Mouse (Mus musculus): ENCODE results near the gene Lancl2.

The Lancl2 gene

DNA sequence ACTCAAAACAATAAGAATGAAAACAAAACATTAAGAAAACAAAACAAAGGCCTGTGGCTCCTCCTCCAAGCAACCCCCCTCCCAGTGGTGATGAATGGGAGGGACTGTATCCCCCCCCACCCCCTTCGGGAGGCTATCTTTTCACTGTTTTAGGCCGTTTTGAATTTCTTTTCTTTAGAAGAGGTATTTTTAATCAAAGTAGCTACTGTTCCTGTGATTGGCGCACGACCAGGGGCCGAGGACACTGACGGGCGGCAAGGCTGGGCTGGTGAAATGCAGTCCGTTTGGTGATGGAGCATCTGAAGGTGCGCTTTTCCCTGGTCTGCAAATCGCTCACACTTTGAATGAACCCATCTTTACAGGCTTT lies at the start of gene Lancl2:
Gene Lancl2, plus strand, starts transcription at position 165 of the 367 bp plus-strand sequence.
- peak; percentile 24 to 36 for DNase-seq (ENCODE audit: low spot score in 2 of 2)

DNA sequence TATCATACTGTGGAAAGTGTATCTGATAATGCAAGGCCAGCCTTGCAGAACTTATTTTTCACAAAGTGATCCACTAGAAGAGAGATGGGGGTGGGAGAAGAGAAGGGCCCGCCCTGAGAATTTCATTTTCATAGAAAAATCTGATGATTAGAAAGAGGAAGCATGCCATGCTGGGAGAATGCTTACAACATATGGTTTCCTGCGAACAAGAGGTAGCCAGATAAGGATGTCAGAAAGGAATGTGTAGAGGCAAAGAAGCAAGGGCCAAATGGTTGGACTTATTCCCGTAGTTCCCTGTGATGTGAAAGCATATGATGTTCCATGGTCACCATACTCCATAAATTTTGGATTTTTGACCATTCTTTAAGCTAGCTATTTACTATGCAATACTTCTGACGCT lies 41.0 kb upstream of the Lancl2 start:
- no peak for DNase-seq (ENCODE audit: low spot score in 2 of 2)

DNA sequence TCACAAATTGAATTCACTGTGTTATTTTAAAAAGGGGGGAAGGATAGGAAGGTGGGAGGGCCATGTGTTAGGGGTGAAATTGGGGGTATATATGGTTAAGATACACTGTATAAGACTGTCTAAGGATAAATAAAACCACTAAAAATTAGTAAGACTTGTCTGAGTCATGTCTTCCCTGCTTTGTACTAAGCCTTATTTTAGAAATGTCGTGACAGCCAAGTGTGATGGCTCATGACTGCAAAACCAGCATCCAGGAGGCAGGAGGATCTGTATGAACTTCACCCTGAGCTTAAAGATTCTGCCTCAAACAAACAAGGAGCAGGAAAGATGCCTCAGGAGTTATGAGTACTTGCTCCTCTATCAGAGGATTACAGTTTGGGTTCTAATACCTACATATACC lies 18.2 kb upstream of the Lancl2 start:
- DNase-seq (ENCODE audit: low spot score in 2 of 2), result no peak

DNA sequence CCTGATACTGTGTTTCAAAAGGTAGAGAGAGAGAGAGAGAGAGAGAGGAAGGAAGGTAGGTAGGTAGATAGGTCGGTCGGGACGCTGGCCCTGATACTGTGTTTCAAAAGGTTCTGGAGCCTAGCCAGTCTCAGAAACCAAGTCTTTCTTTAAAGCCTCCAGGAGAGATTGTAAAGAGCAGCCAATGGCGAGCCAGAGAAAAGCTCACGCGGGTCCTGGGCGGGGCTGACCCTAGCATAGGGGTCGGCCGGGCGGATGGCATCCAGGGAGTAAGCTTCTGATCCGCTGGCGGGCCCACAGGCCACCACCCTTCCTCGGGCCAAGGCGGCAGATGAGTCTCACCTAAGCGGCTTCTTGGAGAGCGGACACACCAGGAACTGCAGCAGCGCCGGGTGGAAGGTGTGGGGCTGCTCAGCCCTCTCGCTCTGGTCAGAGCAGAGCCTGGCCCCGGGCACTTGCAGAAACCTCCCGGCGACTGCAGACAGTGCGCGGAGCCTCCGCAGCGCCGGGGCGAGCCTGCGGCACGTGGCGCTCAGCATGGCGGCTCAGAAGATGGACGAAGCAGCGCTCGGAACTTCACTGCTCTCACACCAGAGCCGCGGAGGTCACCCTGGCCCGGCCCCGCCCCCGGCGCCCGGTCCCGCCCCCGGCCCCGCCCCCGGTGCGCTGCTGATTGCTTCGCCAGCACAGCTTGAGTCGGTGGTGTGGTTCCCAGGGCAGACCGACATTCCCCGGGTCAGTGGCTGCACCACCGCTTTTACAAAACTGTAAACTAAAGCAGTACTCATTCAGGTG lies 10.7 kb upstream of the Lancl2 start, which contains the start of gene Pyurf:
Gene Pyurf, minus strand, starts transcription at position 612 of the 795 bp plus-strand sequence.
- DNase-seq (ENCODE audit: low spot score in 2 of 2), result peak; percentile 76 to 77

DNA sequence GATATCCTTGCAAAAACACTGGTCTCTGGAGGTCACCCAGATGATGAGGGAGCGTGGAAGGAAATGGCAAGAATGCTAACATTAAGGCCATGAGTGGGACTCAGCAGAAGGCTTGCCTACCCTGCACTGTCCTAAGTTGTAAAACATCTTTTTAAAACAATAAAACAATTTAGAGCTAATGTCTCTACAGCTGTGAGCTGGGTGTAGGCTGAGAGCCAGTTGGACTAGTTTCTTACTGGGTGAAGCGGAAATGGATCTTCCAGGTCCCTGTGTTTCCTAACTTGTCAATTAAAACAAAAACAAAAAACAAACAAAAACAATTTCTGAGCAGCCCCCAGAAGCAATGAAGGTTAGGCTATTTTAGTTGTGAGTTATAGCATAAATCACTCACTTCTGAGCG lies 9.2 kb upstream of the Lancl2 start:
- no peak for DNase-seq (ENCODE audit: low spot score in 2 of 2)

DNA sequence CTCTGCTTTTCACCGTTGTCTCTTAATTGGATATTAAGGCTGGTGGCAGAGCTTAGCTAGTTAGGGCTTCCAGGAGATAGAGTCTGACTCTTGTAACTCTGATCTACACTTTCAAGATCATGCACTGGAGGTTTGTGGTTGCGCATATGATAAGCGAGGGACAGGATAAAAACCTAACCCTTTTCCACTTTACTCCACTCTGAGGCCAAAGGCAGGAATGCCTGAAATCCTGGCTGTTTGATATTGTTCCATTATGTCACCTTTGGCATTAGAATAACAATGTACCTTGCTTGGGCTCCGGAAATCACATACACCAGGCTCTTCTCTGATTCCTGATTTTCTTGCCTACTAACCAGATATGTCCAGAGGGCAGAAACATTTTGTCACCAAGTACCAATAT lies 654 bp upstream of the Lancl2 start:
- DNase-seq (ENCODE audit: low spot score in 2 of 2), result no peak

DNA sequence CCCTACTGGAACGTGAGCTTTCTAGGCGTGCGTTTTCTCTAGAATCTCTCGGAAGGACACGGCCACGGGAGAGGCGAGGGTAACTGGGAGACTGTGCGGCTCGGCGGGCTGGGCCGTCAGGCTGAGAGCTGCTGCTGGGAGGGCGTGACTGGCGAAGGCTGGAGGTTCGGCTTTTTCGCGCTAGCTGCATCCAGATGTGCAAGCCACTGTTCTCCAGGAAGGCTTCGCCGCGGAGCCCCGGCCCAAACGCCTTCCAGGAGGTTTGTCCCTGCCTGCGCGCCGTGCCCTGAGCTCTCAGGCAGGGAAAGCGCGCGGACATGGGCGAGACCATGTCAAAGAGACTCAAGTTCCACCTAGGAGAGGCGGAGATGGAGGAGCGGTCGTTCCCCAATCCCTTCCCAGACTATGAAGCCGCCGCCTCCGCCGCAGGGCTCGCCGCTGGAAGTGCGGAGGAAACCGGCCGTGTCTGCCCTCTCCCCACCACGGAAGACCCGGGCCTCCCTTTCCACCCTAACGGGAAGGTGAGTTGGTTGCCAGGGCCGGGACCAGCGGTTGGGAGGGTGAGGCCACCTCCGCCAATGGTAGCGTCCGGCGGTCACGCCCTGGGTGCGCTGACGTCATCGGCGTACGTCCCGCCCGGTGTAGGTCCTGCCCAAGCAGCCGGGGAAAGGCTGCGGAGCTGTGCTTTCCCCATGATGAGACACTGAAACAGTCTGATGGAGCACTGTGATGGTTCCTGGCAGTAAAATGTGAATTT lies 581 bp downstream of the Lancl2 start:
- peak; percentile 94 to 96 for DNase-seq (ENCODE audit: low spot score in 2 of 2)

DNA sequence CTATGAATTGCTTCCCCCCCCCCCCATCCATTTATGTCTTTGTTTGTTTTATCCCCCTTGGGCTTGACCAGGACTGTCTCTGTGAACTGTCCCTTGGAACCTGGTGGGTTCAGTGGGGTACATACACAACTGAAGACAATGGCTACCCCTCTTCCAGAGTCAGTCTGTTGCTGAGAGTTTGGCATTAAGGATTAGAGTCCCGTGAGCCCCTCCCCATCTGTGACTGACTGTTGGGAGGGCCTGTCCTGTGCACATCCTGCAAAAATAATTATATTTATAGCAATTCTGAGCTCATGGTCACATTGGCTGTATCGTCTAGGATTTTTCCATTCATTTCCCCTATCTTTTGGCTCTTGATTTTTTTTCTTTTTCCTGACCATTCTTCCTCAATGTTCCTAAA lies 1.4 kb downstream of the Lancl2 start:
- no peak for DNase-seq (ENCODE audit: low spot score in 2 of 2)

DNA sequence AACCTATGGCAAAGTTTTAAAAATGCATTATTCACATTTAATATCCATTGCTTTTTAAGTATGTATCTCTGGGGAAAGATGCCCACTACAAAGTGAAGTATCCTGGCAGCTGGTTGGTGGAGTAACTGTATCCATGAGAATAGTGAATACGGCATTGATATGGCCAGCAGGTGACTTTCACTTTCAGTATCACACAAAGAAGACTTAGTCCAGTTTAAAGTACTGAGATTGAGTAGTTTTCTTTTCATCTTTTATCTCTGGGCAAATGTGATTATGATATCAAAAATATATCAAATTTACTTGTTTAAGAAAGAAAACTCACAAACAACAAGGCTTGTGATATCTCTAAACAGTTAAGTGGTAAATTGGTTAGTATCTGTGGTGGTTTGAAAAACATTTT lies 4.4 kb downstream of the Lancl2 start:
- no peak for DNase-seq (ENCODE audit: low spot score in 2 of 2)

DNA sequence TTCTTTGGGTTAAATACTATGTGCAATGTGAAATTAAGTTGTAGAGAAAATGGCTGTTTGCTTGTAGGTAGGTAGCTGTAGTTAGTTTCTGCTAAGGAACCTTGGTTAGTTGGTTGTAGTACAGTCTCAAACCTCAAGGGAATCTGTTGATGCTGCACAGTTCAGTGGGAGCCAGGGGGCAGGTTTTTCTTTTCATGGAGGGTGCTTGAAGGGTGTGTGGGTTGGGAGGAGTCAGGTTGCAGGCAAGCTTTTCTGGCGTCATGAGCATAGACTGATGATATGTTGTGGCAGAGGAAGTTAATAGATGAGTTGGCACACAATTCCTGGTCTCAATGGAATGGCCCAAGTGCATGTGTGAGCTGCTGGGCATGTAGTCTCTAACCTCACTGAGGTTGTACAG lies 9.4 kb downstream of the Lancl2 start:
- no peak for DNase-seq (ENCODE audit: low spot score in 2 of 2)

DNA sequence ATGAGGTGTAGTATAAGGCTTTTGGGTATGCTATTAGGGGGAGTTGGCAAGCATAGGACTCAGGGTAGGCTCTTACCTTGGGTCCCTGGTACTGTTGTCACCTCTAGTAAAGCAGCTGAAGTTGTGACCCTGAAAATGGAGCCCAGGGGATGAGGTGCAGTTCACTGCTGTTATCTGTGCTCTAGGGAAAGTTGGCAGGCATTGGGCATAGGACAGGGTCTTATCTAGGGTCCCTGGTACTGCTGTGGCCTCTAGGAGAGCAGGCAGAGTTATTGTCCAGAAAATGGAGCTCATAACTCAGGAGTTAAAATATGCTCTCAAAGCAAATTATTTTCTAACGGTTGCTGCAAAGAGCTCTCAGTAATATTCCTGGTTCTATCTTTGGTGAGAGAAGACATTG lies 19.0 kb downstream of the Lancl2 start:
- no peak for DNase-seq (ENCODE audit: low spot score in 2 of 2)

DNA sequence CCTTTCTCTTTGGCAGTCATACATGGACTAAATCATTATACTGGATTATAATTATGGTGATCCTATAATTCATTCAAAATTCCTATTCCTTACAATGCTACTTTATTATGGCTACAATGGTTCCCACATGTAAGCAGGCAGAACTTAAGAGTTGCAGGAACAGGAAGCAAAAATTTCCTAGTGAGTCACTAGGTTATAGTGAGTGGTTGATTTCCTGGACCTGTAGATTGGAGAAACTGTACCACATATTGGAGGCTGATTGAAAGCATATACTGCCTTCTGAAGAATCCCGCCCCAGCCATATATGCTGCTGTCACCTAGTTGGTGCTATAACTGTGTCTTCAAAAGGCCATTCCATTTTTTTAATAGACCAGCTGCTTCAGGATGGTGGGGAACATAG lies 40.4 kb downstream of the Lancl2 start:
- no peak for DNase-seq (ENCODE audit: low spot score in 2 of 2)

DNA sequence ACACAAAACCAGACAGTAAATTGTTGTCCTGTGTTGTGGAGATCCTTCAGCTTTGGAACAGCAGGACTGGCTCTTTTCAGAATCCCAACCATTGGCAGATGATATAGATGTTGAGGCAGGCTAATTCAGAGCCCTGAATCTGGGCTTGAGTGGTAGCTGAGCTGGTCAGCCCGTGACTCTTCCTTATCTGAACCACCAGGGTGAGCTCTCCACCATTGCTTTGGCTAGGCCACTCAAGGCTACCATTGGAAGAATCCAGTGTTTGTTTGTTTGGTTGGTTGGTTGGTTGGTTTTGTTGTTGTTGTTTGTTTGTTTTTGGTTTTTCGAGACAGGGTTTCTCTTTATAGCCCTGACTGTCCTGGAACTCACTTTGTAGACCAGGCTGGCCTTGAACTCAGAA lies 41.0 kb downstream of the Lancl2 start:
- DNase-seq (ENCODE audit: low spot score in 2 of 2), result no peak

DNA sequence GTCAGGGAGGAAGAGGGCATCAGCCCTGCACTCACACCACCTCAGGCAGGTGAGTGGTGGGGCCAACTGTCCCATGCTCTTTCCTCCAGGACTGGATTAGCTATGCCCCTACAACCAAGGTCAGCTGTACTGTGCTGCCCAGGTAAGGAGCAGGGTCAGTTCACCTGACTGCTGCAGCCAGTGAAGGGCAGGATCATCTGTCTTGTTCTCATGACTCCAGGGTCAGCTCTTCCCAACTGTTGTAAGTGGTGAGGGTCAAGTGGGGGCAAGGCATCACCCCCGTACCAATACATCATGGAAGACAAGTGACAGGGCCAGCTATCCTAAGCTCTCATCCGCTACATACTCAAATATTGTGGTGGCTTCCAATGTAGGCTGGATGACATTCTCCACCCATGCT lies 41.8 kb downstream of the Lancl2 start:
- DNase-seq (ENCODE audit: low spot score in 2 of 2), result no peak

DNA sequence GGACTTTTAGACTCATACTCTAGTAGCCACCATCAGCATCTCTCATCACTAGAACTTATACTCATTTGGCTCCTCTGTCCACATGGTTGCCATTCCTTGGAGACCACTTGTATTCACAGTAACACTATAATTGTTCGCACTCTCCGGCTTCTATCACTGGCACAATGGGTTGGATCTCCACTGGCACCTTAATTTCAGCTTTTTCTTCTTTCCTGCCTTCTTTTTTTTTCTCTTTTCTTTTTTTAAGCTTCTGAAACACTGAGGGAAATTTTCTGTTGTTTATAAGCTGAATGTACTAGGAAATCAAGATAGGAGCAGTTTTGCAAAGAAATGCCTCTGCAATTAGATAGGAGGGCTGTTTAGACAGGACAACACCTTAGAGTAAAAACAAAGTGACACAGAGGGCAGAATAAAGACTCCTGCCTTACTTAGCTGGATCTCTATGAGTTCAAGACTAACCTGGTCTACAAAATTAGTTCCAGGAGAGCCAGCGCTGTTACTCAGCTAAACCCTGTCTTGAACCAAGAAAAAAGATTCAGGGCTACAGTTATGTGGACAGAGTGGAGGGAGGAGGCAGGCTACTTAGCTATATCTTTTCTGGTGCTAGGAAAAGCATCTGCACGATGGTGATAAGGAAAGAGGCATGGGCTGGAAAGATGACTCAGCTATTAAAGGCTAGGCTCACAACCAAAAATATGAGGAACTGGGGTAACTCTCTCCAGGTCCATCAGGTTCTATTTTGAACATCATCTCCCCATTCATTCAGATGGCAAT lies 42.8 kb downstream of the Lancl2 start:
- DNase-seq (ENCODE audit: low spot score in 2 of 2), result no peak

DNA sequence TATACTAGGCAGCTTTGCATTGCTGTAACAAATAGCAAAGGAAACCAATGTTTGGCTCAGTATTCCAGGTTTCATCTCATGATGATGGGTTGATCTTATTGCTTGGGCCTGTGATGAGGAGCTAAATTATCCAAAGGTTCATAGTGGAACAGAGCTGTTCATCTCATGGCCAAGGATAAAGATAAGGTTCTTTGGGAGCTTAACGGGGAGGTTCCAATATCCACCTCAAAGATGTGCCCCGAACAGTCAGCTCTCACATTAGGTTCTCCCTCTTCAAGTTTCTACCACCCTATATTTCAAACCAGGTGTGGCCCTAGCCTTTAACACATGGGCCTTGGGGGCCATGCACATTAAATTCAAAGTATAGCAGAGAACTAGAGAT lies 43.4 kb downstream of the Lancl2 start:
- no peak for DNase-seq (ENCODE audit: low spot score in 2 of 2)

DNA sequence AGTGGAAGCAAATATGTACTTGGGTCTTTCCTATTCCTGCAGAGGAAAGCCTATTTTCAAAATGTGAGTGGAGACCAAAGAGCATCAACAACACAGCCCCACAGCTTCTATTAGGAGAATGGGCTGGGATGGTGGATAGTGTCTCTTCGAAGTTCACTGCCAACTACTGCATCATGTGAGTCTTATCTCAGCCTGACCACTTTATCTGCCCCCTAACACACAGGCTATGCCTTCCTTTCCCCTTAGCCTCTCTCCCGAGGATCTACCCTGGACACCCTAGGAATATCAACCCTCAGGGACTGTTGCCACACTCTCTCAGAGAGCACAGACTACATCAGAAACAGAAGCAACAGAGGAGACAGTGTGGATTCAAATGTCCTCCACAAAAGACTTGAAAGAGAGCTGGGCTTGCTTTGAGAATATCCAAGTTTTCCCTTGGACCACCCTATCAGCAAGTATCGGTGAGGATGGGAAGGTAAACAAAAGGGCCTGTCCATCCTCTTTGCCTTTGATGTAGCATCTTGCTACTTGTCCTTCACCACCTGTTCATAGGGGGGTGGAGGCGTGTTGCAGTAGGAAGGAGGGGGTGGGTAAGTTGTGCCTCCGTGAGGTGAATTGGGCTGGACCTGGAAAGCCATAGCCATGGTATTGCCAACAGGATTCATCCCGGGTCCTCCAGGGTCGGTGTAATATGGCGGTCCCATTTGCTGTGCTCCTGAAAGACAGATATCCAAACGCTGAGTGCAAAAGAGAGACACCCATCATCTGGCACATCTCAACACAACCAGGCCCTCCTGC lies 51.8 kb downstream of the Lancl2 start:
- DNase-seq (ENCODE audit: low spot score in 2 of 2), result no peak

DNA sequence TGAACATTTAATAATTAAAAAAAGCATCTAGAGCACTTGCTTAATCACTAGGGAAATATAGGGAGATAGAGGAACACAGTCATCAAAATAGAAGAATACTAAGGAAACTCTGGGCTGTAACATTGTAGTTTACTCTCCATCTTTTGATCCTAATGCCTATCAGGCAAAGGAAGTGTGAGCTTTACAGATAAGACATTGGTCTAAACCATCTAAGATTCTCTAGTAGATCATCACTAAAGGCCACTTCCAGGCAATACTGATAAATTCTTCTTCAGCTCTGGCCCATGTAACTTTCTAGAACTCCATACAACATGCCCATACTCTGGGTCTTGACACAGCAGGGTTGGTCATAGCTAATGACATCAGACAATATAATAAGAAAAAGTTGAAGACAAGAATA lies 60.7 kb downstream of the Lancl2 start:
- DNase-seq (ENCODE audit: low spot score in 2 of 2), result no peak

DNA sequence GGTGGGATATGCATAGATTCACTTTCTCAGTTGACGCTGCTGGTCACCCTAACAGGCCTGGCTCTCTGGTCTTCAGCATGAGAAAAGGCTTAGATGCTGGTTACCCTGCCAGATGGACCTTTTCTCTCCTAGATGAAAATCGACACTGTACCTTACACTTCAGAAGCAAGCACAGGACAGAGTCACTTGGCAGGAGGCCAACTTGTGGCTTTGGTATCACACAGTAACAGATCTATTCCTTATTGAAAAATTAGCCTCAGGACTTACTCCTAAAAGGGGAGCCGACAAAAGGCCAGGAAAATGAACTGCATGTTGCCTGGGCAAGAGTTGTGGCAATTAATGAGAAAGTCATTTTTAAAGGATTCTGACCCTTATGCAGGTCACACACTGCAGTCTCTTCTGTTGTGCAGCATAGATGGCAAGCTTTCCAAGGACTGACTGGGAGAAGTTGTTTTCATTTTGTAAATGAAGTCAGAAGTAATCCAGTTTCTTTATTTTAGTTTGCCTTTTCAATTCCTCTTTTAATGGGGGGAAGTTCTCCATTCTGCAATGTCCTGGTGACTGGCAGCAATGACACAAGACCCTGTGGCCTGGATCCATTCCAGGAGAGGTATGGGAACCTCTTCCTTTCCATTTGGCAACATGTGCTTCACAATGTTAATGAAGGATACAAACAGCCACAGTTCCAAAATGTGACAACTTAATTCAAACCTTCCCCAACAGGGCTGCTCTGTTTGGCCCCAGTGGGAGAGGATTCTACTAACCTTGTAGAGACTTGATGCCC lies 62.9 kb downstream of the Lancl2 start:
- no peak for DNase-seq (ENCODE audit: low spot score in 2 of 2)

DNA sequence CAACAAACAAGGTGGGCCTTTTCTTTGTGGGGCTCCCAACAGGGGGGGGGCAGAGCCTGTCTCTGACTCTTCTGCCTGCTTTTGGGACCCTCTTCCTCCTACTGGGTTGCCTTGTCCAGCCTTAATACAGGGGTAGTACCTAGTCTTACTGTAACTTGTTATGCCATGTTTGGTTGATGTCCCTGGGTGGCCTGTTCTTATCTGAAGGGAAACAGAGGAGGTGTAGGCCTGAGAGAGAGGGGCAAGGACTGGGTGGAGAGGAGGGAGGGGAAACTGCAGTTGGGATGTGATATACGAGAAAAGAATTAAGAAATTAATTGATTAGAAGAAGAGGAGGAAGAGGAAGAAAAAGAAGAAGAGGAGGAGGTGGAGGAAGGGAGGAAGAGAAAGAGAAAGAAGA lies 63.9 kb downstream of the Lancl2 start:
- DNase-seq (ENCODE audit: low spot score in 2 of 2), result no peak
